Mouse (Mus musculus) kidney, adult 2 months (tissue): ENCODE results near the gene Prdm5. TPM values are rescaled to one million over a fixed set of nuclear protein-coding genes. Genes with fewer than 3 reads are reported as not detected.

Experiments used
- DNase-seq: peaks from one replicate; pipeline ENCODE4 v3.0.0; 2021
- H3K27ac ChIP-seq: fragments of 200-500 bp; 2 replicates; pipeline ENCODE4 v1.5.1; 2012; ENCODE audit warnings: low read depth, low read length, control low read depth, inconsistent platforms; ENCODE audit not compliant: insufficient read depth
- H3K27me3 ChIP-seq: fragments of 200-500 bp; replicated peaks from 2 replicates; pipeline ENCODE4 v1.6.1; 2012; ENCODE audit warnings: mild to moderate bottlenecking, moderate library complexity, low read length, inconsistent platforms; ENCODE audit not compliant: control insufficient read depth, insufficient read depth
- H3K36me3 ChIP-seq: fragments of 200-500 bp; 2 replicates; pipeline ENCODE4 v1.6.1; 2012; ENCODE audit warnings: mild to moderate bottlenecking, moderate library complexity, low read length, inconsistent platforms; ENCODE audit not compliant: control insufficient read depth, insufficient read depth
- H3K4me1 ChIP-seq: fragments of 200-500 bp; 2 replicates; pipeline ENCODE4 v1.6.1; 2011; ENCODE audit warnings: low read length; ENCODE audit not compliant: control insufficient read depth, insufficient read depth
- H3K4me3 ChIP-seq: fragments of 200-500 bp; 2 replicates; pipeline ENCODE4 v1.5.1; 2011; ENCODE audit warnings: mild to moderate bottlenecking, low read depth, low read length, control low read depth; ENCODE audit not compliant: insufficient read depth
- CTCF ChIP-seq: fragments of 200-500 bp; conservative IDR thresholded peaks from 2 replicates; pipeline ENCODE4 v1.5.1; 2011; ENCODE audit warnings: low read depth, mild to moderate bottlenecking, control low read depth, low read length, moderate library complexity, mixed read lengths; ENCODE audit not compliant: insufficient read depth, insufficient read length
- POLR2A ChIP-seq: fragments of 200-500 bp; IDR thresholded peaks from one replicate; pipeline ENCODE4 v1.6.1; 2011; ENCODE audit warnings: low read depth, low read length, control low read depth
- WGBS: fragments of 180-500 bp; shearing (Covaris S2); methylation state at CpG from one replicate; pipeline ENCODE4 v1.1.7; 2018; 5-methylcytosine and 5-hydroxymethylcytosine counted together
- polyA plus RNA-seq: library from polyadenylated mRNA; depleted of rRNA; stranded (reverse); fragments of >200 nt; gene quantifications from 2 replicates; pipeline ENCODE4 v1.2.3, GENCODE M21; 2012; rRNA removed

Prdm5 gene
- 2.7 and 3.3 TPM in 2 replicates for polyA plus RNA-seq

DNA sequence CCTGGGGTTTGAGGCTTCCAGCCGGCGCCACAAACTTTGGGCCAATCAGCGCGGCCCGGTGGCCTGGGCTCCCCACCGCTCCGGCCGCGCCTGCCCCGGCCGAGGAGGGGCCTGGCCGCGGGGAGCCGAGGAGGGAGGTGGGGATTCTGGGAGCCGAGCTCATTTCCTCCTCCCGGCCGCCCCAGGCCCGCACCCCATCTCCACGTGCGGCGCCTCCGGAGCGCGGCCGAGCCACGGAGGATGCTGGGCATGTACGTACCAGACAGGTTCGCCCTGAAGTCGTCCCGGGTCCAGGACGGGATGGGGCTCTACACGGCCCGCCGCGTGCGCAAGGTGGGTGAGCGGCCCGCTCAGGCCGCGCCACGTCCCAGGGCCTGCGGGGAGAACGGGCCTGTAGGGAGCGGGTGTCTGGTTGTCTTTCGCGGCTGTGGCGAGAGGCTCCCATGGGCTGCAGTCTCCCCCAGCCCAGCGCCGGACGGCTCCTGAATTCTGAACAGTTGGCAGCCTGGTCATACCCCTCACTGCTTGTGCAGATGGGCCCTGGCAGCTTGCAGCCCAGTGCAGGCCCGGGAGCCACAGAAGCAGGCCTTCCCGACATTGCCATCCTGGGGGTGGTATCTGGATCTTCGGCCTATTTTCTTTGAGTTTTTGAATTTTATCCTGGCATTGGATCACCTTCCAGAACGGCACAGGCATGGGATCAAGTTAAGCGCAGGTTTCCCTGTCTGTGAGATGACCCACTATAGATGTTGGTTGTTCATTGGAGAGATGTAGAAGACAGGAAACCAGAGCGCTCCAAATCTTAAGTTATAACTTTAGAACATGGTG, at the start of gene Prdm5:
Prdm5 (plus strand) TSS at position 128 of the 828 bp plus-strand sequence.
- Histone ChIP-seq H3K36me3 (no peaks in the 10 kb centered on the region), H3K4me3 (peak within 1 kb of the TSS; percentile 77), H3K27ac (peak within 1 kb of the TSS; percentile 15), H3K4me1 (peaks cover 5% of the 10 kb centered on the region; the same call in 1 of the 2 replicates), H3K27me3 (no peaks in the 10 kb centered on the region; the same call in 1 of the 2 replicates)
- DNase-seq = peak; percentile 59
- 3% methylated on average over 56 of the region's 56 CpGs for WGBS
- TF ChIP-seq CTCF (no peak), POLR2A (no peak)

GRCm38 (mm10) chr6:65739442-65739841, 39.3 kb upstream of the Prdm5 start:
- no peaks in the 10 kb centered on the region for H3K36me3 ChIP-seq
- DNase-seq = peak; percentile 3
- H3K27me3 ChIP-seq = no peaks in the 10 kb centered on the region
- H3K4me3 ChIP-seq = no peak overlapping the region
- WGBS = 44% methylated on average over 8 of the region's 8 CpGs
- TF ChIP-seq CTCF (no peak), POLR2A (no peak)
- no peak overlapping the region for H3K27ac ChIP-seq
- no peaks in the 10 kb centered on the region for H3K4me1 ChIP-seq

- no peak for DNase-seq
- Histone ChIP-seq H3K36me3 (no peaks in the 10 kb centered on the region), H3K27ac (no peak overlapping the region), H3K4me3 (no peak overlapping the region), H3K4me1 (no peaks in the 10 kb centered on the region), H3K27me3 (no peaks in the 10 kb centered on the region)
- TF ChIP-seq POLR2A (no peak), CTCF (no peak)
- 30% methylated on average over 1 of the region's 1 CpGs for WGBS
Measured at GRCm38 (mm10) chr6:65743144-65743870, 35.5 kb upstream of the Prdm5 start.

DNA sequence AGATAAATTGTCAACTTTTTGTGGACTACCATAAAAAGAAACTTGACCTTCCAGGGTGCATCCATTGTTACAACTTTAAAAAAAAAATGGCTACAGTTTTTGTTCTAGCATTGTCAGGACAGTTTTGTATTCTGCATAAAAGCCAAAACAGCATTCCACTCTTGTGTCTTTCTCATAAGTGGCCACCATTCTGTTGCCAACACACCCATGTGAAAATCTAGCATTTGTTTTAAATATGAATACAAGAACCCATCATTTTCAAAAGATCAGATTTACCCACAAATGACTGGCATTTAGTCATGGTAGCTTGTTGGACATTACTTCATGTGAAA, 35.0 kb upstream of the Prdm5 start:
- Histone ChIP-seq H3K27ac (no peak overlapping the region), H3K4me1 (no peaks in the 10 kb centered on the region), H3K27me3 (no peaks in the 10 kb centered on the region), H3K4me3 (no peak overlapping the region), H3K36me3 (no peaks in the 10 kb centered on the region)
- TF ChIP-seq CTCF = no peak
- TF ChIP-seq POLR2A = no peak
- DNase-seq = no peak

- H3K4me1 ChIP-seq = no peaks in the 10 kb centered on the region
- 59% methylated on average over 7 of the region's 7 CpGs for WGBS
- TF ChIP-seq POLR2A (no peak), CTCF (no peak)
- H3K4me3 ChIP-seq = no peak overlapping the region
- DNase-seq = no peak
- no peak overlapping the region for H3K27ac ChIP-seq
- H3K27me3 ChIP-seq = no peaks in the 10 kb centered on the region; the same call in 1 of the 2 replicates
- no peaks in the 10 kb centered on the region for H3K36me3 ChIP-seq
Measured at GRCm38 (mm10) chr6:65758214-65758613, 20.6 kb upstream of the Prdm5 start.

GRCm38 (mm10) chr6:65759174-65759573, 19.6 kb upstream of the Prdm5 start:
- H3K27ac ChIP-seq = no peak overlapping the region
- DNase-seq = no peak
- no peaks in the 10 kb centered on the region for H3K4me1 ChIP-seq
- H3K4me3 ChIP-seq = no peak overlapping the region
- 88% methylated on average over 5 of the region's 5 CpGs for WGBS
- no peaks in the 10 kb centered on the region; the same call in 1 of the 2 replicates for H3K27me3 ChIP-seq
- no peaks in the 10 kb centered on the region for H3K36me3 ChIP-seq
- TF ChIP-seq CTCF (no peak), POLR2A (no peak)

- WGBS = 89% methylated on average over 3 of the region's 3 CpGs
- Histone ChIP-seq H3K27me3 (no peaks in the 10 kb centered on the region; the same call in 1 of the 2 replicates), H3K4me3 (no peak overlapping the region), H3K4me1 (no peaks in the 10 kb centered on the region), H3K36me3 (no peaks in the 10 kb centered on the region), H3K27ac (no peak overlapping the region)
- DNase-seq = no peak
- no peak for TF ChIP-seq CTCF
- TF ChIP-seq POLR2A = no peak
Measured at GRCm38 (mm10) chr6:65760073-65760472, 18.7 kb upstream of the Prdm5 start.
